8 mouse cellular contexts compared by ENCODE assay signal in the genomic region with DNA sequence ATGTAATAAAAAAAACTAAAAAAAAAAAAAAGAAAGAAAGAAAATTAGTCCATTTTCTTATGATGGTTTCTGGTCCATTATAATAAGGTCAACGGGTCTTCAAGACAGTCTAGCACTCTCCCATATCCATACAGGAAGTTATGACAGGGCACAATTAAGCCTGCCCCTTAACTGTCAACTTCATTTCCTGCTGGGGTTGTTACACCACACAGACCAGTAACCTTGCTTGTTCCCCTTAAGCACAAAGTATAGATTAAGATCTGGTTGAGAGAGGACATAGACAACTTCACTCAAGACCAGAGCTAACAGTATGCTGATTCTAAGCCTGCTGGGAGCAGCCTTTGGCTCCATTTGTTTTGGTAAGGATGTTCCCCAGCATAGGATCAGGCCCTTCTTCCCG.
DNase-seq lines count a peak whose midpoint lies in the region; ATAC-seq lines count a peak whose summit lies in the region.
"Not testable (repeated sequence)": the region's sequence is repeated elsewhere in the genome, so short reads cannot be mapped to it uniquely, and the experiment has no call there.

No protein-coding gene starts in this region.

- H3K4me2 ChIP-seq in liver, embryonic 12.5 days: not testable (repeated sequence)

- not testable (repeated sequence) for H3K27ac ChIP-seq in liver, embryonic 12.5 days

- 35% methylated on average over 2 of the region's 2 CpGs for WGBS in liver, embryonic 12.5 days (ENCODE audit: insufficient replicate concordance)

- not testable (repeated sequence) for H3K36me3 ChIP-seq in liver, embryonic 12.5 days

- not testable (repeated sequence) for H3K9ac ChIP-seq in liver, embryonic 12.5 days

- not testable (repeated sequence) for H3K27me3 ChIP-seq in liver, embryonic 12.5 days (replicated peaks)

- not testable (repeated sequence) for H3K9me3 ChIP-seq in liver, embryonic 12.5 days (replicated peaks)

- not testable (repeated sequence) for H3K4me1 ChIP-seq in liver, embryonic 12.5 days

- ATAC-seq in CD4-positive, CD25-positive, alpha-beta regulatory T cell, adult 4 months: peak; percentile 53
- ATAC-seq in activated CD4-positive, CD25-positive, alpha-beta regulatory T cell, adult 4 months: peak; percentile 52
- peak; percentile 91 for ATAC-seq in granulocyte monocyte progenitor cell, adult 5-6 weeks (replicated peaks; ENCODE audit: poor library complexity, severe bottlenecking)
- 0 out of 2 replicates have a peak, but pooled peaks have one; percentile 15 for ATAC-seq in liver, embryonic 12.5 days
- peak; percentile 78 for ATAC-seq in megakaryocyte progenitor cell, adult 5-6 weeks (replicated peaks; ENCODE audit: poor library complexity)

- DNase-seq in CD4-positive helper T cell, adult 2 months (ENCODE audit: low read depth, low spot score): peak; percentile 25
- peak; percentile 23 for DNase-seq in induced T-regulatory cell, adult 2 months (ENCODE audit: low read depth)
- DNase-seq in thymus, postnatal 0 days (ENCODE audit: low spot score): peak; percentile 48

- not testable (repeated sequence) for H3K4me3 ChIP-seq in liver, embryonic 12.5 days

Comparison
In these comparisons a context has a peak if more than half of its experiments do, and no peak if none do; other contexts are left out.
1. ATAC-seq: peak in every context shown above with its lines; median percentile 91 in granulocyte monocyte progenitor cell, adult 5-6 weeks; 78 in megakaryocyte progenitor cell, adult 5-6 weeks; 53 in CD4-positive, CD25-positive, alpha-beta regulatory T cell, adult 4 months; 52 in activated CD4-positive, CD25-positive, alpha-beta regulatory T cell, adult 4 months; 15 in liver, embryonic 12.5 days.